In the genomic region with DNA sequence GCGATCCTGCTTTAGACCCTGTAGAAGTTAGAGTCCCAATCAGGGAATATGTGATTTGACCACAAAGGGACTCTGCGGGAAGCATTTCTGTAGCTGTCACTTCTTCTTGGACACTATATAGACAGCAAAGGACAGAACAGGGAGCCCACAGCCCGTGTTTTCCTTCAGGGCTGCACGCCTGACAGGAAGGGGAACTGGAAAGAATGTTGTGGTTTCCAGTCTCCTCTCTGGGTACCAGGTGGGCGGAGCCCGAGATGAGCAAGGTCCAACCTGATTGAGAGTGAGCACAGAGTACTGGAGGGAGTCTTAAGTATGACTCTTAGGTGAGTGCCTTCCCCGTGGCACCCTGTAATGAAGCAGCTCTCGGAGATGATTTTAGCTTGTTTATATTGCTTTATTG, we compare ENCODE assay signal across 23 mouse cellular contexts.
"Had no signal": no experiment of that assay in that cellular context is flagged by ENCODE, and none has a peak within 500 bp of the region (broad histone marks: within the 10 kb centered on the region; RNA-seq: fewer than 3 reads in every experiment).

No protein-coding gene starts in this region.

- H3K9me3 ChIP-seq: kidney, embryonic 15.5 days; limb, embryonic 15.5 days; midbrain, embryonic 12.5 days; midbrain, embryonic 15.5 days; neural tube, embryonic 13.5 days had no signal

- H3K9ac ChIP-seq: kidney, embryonic 15.5 days; limb, embryonic 12.5 days; limb, embryonic 15.5 days; liver, embryonic 14.5 days; liver, postnatal 0 days; lung, embryonic 14.5 days; midbrain, embryonic 12.5 days; midbrain, embryonic 15.5 days; neural tube, embryonic 13.5 days had no signal

- H3K4me1 ChIP-seq: limb, embryonic 12.5 days; limb, embryonic 15.5 days; midbrain, embryonic 12.5 days; midbrain, embryonic 15.5 days had no signal

- H3K27me3 ChIP-seq: kidney, embryonic 15.5 days; limb, embryonic 12.5 days; limb, embryonic 15.5 days; midbrain, embryonic 12.5 days; midbrain, embryonic 15.5 days; neural tube, embryonic 13.5 days had no signal

- H3K36me3 ChIP-seq: kidney, embryonic 15.5 days; limb, embryonic 12.5 days; limb, embryonic 15.5 days; midbrain, embryonic 12.5 days; midbrain, embryonic 15.5 days; neural tube, embryonic 13.5 days had no signal

- H3K27ac ChIP-seq: kidney, embryonic 15.5 days; limb, embryonic 12.5 days; limb, embryonic 15.5 days; liver, embryonic 14.5 days; macrophage; midbrain, embryonic 12.5 days; midbrain, embryonic 15.5 days; neural tube, embryonic 13.5 days; stomach, postnatal 0 days had no signal

- H3K4me2 ChIP-seq: kidney, embryonic 15.5 days; limb, embryonic 12.5 days; limb, embryonic 15.5 days; liver, embryonic 11.5 days; lung, embryonic 14.5 days; midbrain, embryonic 12.5 days; midbrain, embryonic 15.5 days; neural tube, embryonic 13.5 days had no signal

- H3K4me3 ChIP-seq: kidney, embryonic 15.5 days; limb, embryonic 12.5 days; limb, embryonic 15.5 days; midbrain, embryonic 12.5 days; midbrain, embryonic 15.5 days; neural tube, embryonic 13.5 days had no signal

- ATAC-seq: liver, postnatal 0 days; lung, postnatal 0 days; midbrain, embryonic 15.5 days had no signal

- DNase-seq: kidney, adult 8-10 months; kidney, postnatal 10 days; kidney, postnatal 4 days; left cerebral cortex, postnatal 4 days; liver, postnatal 0 days; lung, embryonic 14.5 days; retina, postnatal 1 day; right cerebral cortex, postnatal 25 days; spleen, adult 18-20 months; thymus, adult 2 months; thymus, postnatal 14 days; thymus, postnatal 4 days had no signal
